ENCODE assay signal across 8 mouse cellular contexts in the genomic region with DNA sequence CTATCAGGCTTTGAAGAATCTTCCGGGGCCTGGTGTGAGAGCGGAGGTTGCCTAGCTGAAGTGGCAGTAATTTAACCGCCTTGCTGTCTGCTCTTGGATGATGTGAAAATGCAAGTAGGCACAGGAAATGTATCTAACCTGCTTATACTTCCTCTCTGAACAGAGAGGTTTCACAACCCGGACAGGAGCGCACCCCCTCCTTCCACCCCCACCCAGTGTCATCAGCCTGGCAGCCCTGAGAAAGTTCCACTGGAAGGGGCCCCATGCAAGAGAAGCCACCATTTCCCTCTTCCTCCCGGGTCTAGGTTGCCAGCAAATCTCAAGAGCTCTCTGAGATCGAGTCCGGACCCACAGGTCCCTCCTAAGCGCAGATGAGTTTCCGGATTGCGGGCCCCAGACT. TPM values are rescaled to one million over a fixed set of nuclear protein-coding genes. Genes with fewer than 3 reads are reported as not detected.
DNase-seq lines count a peak whose midpoint lies in the region; ATAC-seq and TF ChIP-seq lines count a peak whose summit lies in the region.
"Had no signal": no experiment of that assay in that cellular context is flagged by ENCODE, and none has a peak within 500 bp of the region (broad histone marks: within the 10 kb centered on the region; RNA-seq: fewer than 3 reads in every experiment).

A gene (plus strand): TSS at position 163 of the 400 bp plus-strand sequence.

- H3K4me2 ChIP-seq in forebrain, embryonic 16.5 days (ENCODE audit: low read length): no peak within 1 kb of the TSS
- no peak within 1 kb of the TSS for H3K4me2 ChIP-seq in hindbrain, embryonic 12.5 days (replicated peaks)

- H3K4me3 ChIP-seq in G1E (ENCODE audit: low read depth, low read length): no peak within 1 kb of the TSS
- peak within 1 kb of the TSS; percentile 93 for H3K4me3 ChIP-seq in megakaryocyte, embryonic 14.5 days (replicated peaks)
- no peak within 1 kb of the TSS for H3K4me3 ChIP-seq in forebrain, embryonic 16.5 days (replicated peaks; ENCODE audit: low read length)
- no peak within 1 kb of the TSS for H3K4me3 ChIP-seq in hindbrain, embryonic 12.5 days
- H3K4me3 ChIP-seq: hindbrain, embryonic 10.5 days had no signal

- H3K27me3 ChIP-seq in G1E (ENCODE audit: insufficient read depth, low read length): peaks cover 36% of the 10 kb centered on the region
- H3K27me3 ChIP-seq in megakaryocyte, embryonic 14.5 days (replicated peaks): peaks cover 2% of the 10 kb centered on the region
- no peaks in the 10 kb centered on the region for H3K27me3 ChIP-seq in forebrain, embryonic 16.5 days (replicated peaks; ENCODE audit: control insufficient read depth, insufficient read depth, low read length)
- no peaks in the 10 kb centered on the region for H3K27me3 ChIP-seq in hindbrain, embryonic 12.5 days

- H3K36me3 ChIP-seq in G1E (replicated peaks): no peaks in the 10 kb centered on the region
- peaks cover 36% of the 10 kb centered on the region for H3K36me3 ChIP-seq in megakaryocyte, embryonic 14.5 days (replicated peaks; ENCODE audit: low read length)
- no peaks in the 10 kb centered on the region for H3K36me3 ChIP-seq in forebrain, embryonic 16.5 days (ENCODE audit: control insufficient read depth, insufficient read depth)
- H3K36me3 ChIP-seq in hindbrain, embryonic 12.5 days: no peaks in the 10 kb centered on the region
- H3K36me3 ChIP-seq: hindbrain, embryonic 10.5 days had no signal

- peak; percentile 22; the same call in 1 of the 2 replicates for ATAC-seq in G1E (ENCODE audit: extremely low read depth, insufficient number of reproducible peaks, low FRiP score, poor library complexity, severe bottlenecking)
- ATAC-seq in hematopoietic stem cell, adult 5-6 weeks (replicated peaks in 1 of 2; ENCODE audit: insufficient read depth in 1 of 2, low FRiP score in 2 of 2, low TSS enrichment in 1 of 2, low read depth in 1 of 2, poor library complexity in 2 of 2, severe bottlenecking in 2 of 2): peak; percentile 95 to 97
- ATAC-seq in forebrain, embryonic 16.5 days: no peak
- ATAC-seq in hindbrain, embryonic 12.5 days (ENCODE audit: low FRiP score): no peak

- no peak within 1 kb of the TSS for H3K27ac ChIP-seq in forebrain, embryonic 16.5 days (ENCODE audit: low read length)
- no peak within 1 kb of the TSS for H3K27ac ChIP-seq in hindbrain, embryonic 12.5 days
- H3K27ac ChIP-seq: hindbrain, embryonic 10.5 days had no signal

- peak; percentile 20 for DNase-seq in G1E (ENCODE audit: low spot score)
- DNase-seq in thymus, postnatal 0 days (ENCODE audit: low spot score): peak; percentile 82
- no peak for DNase-seq in adipocyte (ENCODE audit: low spot score)

- 87% methylated on average over 11 of the region's 11 CpGs for WGBS in forebrain, embryonic 16.5 days
- 85% methylated on average over 11 of the region's 11 CpGs for WGBS in hindbrain, embryonic 12.5 days

- no peak within 1 kb of the TSS for H3K9ac ChIP-seq in forebrain, embryonic 16.5 days (replicated peaks; ENCODE audit: low read depth, low read length)
- no peak within 1 kb of the TSS for H3K9ac ChIP-seq in hindbrain, embryonic 12.5 days

- no peaks in the 10 kb centered on the region for H3K9me3 ChIP-seq in G1E (replicated peaks)
- no peaks in the 10 kb centered on the region for H3K9me3 ChIP-seq in megakaryocyte, embryonic 14.5 days
- no peaks in the 10 kb centered on the region for H3K9me3 ChIP-seq in forebrain, embryonic 16.5 days (ENCODE audit: control insufficient read depth, low read length)
- no peaks in the 10 kb centered on the region for H3K9me3 ChIP-seq in hindbrain, embryonic 12.5 days (replicated peaks)
- H3K9me3 ChIP-seq: hindbrain, embryonic 10.5 days had no signal

- TF ChIP-seq CTCF in G1E (IDR thresholded peaks at IDR 0.05; ENCODE audit: low read depth, low read length): no peak

- H3K4me1 ChIP-seq in G1E (ENCODE audit: insufficient read depth, low read depth, low read length): peaks cover 8% of the 10 kb centered on the region; the same call in 1 of the 2 replicates
- H3K4me1 ChIP-seq in megakaryocyte, embryonic 14.5 days: peaks cover 63% of the 10 kb centered on the region
- no peaks in the 10 kb centered on the region for H3K4me1 ChIP-seq in forebrain, embryonic 16.5 days (replicated peaks; ENCODE audit: control insufficient read depth, insufficient read depth, low read length)
- no peaks in the 10 kb centered on the region for H3K4me1 ChIP-seq in hindbrain, embryonic 12.5 days
- H3K4me1 ChIP-seq: hindbrain, embryonic 10.5 days had no signal

RNA-seq across cellular contexts. Expression of the gene that starts here (rescaled TPM):
- 3.7 and 5.1 TPM in 2 replicates for total RNA-seq in G1E (2014; fragmentation: Nextera tagmentation)
- 3.1 and 4.1 TPM in 2 replicates for total RNA-seq in G1E (2017)
- 1.7 and 2.2 TPM in 2 replicates for polyA plus RNA-seq in G1E (2012)
- 13.7 and 23.1 TPM in 2 replicates for total RNA-seq in hematopoietic stem cell, adult 5-6 weeks (2017)
- 11.2 and 21.5 TPM in 2 replicates for polyA plus RNA-seq in megakaryocyte, embryonic 14.5 days (2012; ENCODE audit: insufficient read depth, low replicate concordance)
- 81.6 and 96.5 TPM in 2 replicates for polyA plus RNA-seq in thymus, postnatal 0 days (2015; fragmentation: Nextera tagmentation; extraction: Ambion mirVana)
- polyA plus RNA-seq in forebrain, embryonic 16.5 days (2015; fragmentation: Nextera tagmentation; extraction: Ambion mirVana): 0.16 and 0.20 TPM in 2 replicates
- polyA plus RNA-seq in hindbrain, embryonic 12.5 days (2016; fragmentation: Nextera tagmentation; extraction: Ambion mirVana): 0.46 and 0.52 TPM in 2 replicates

Comparison
In these comparisons a context has a peak if more than half of its experiments do, and no peak if none do; other contexts are left out.
1. ATAC-seq: peak in G1E (single experiment) and hematopoietic stem cell, adult 5-6 weeks (2 of 2); none in forebrain, embryonic 16.5 days (single experiment) and hindbrain, embryonic 12.5 days (single experiment).